Mouse (Mus musculus) olfactory bulb, adult 2 months (tissue): ENCODE data around the gene Ano6.

Experiments
- CTCF ChIP-seq: fragments of 200-500 bp; IDR thresholded peaks from 2 replicates; pipeline ENCODE4 v1.5.1; 2012; ENCODE audit warnings: low read depth, mild to moderate bottlenecking, low read length, moderate library complexity; ENCODE audit not compliant: insufficient read depth
- POLR2A ChIP-seq: fragments of 200-500 bp; IDR thresholded peaks from 2 replicates; pipeline ENCODE4 v1.6.1; 2012; ENCODE audit warnings: mild to moderate bottlenecking, low read depth, low read length, moderate library complexity; ENCODE audit not compliant: insufficient read depth

DNA sequence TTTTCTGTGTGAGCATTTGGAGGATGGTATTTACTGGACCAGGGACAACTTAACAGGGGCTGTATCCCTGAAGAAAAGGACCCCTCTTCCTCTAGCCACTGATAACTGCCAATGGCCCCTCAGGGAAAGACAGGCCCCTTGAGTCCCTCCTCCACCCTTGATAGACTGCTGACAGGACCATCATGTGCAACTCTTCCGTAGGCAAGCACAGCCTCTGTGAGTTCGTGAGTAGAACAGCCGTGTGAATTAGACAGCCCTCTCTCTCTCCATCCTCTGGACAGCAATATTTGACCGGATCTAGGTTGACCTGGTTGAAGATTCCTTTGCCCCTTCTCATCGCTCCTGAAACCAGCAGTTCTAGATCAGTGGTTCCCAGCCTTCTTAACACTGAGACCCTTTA, 111.8 kb downstream of the Ano6 start:
- TF ChIP-seq POLR2A (no peak), CTCF (no peak)
